Mouse (Mus musculus) heart, embryonic 14.5 days (tissue): ENCODE data around the gene Wdr46. TPM values are rescaled to one million over a fixed set of nuclear protein-coding genes. Genes with fewer than 3 reads are reported as not detected.

Experiments used
- ATAC-seq: fragments of 200-750 bp; cut with Nextera tagmentation; 2 replicates; pipeline ENCODE4 v1.8.0; 2017; ENCODE audit warnings: low read depth, moderate TSS enrichment; ENCODE audit not compliant: insufficient number of reproducible peaks, insufficient read depth, low FRiP score
- H3K27ac ChIP-seq, 2 experiments: fragments of 200-500 bp in 1 of 2; fragments of 300-500 bp in 1 of 2; sonication (generic) in 1 of 2; replicated peaks in 1 of 2; 2 replicates each; pipeline ENCODE4 v1.5.1; 2012 to 2014; ENCODE audit warnings: low read depth in 2 of 2, low read length in 2 of 2, control low read depth in 1 of 2, mild to moderate bottlenecking in 1 of 2, mixed read lengths in 1 of 2; ENCODE audit not compliant: control insufficient read depth in 1 of 2, insufficient read depth in 1 of 2
- H3K27me3 ChIP-seq: fragments of 300-500 bp; sonication (generic); 2 replicates; pipeline ENCODE4 v1.6.1; 2014; ENCODE audit warnings: mild to moderate bottlenecking, low read length, control low read depth; ENCODE audit not compliant: control insufficient read depth, insufficient read depth
- H3K36me3 ChIP-seq: fragments of 300-500 bp; sonication (generic); 2 replicates; pipeline ENCODE4 v1.6.1; 2014; ENCODE audit warnings: mild to moderate bottlenecking, control low read depth, low read length, mixed read lengths; ENCODE audit not compliant: control insufficient read depth, insufficient read depth
- H3K4me1 ChIP-seq, 2 experiments: fragments of 200-500 bp in 1 of 2; fragments of 300-500 bp in 1 of 2; sonication (generic) in 1 of 2; 2 replicates each; pipeline ENCODE4 v1.6.1; 2012 to 2014; ENCODE audit warnings: low read length in 2 of 2, control low read depth in 1 of 2, mixed read lengths in 1 of 2; ENCODE audit not compliant: control insufficient read depth in 2 of 2, insufficient read depth in 2 of 2
- H3K4me2 ChIP-seq: fragments of 300-500 bp; sonication (generic); 2 replicates; pipeline ENCODE4 v1.6.1; 2014; ENCODE audit warnings: mild to moderate bottlenecking, low read length
- H3K4me3 ChIP-seq, 2 experiments: fragments of 200-500 bp in 1 of 2; fragments of 300-500 bp in 1 of 2; sonication (generic) in 1 of 2; 2 replicates each; pipeline ENCODE4 v1.5.1; 2012 to 2014; ENCODE audit warnings: low read length in 2 of 2, mild to moderate bottlenecking in 2 of 2, control low read depth in 1 of 2, low read depth in 1 of 2, moderate library complexity in 1 of 2; ENCODE audit not compliant: control insufficient read depth in 1 of 2, insufficient read depth in 1 of 2
- H3K9ac ChIP-seq: fragments of 300-500 bp; sonication (generic); 2 replicates; pipeline ENCODE4 v1.6.1; 2014; ENCODE audit warnings: mild to moderate bottlenecking, low read length
- H3K9me3 ChIP-seq: fragments of 300-500 bp; sonication (generic); 2 replicates; pipeline ENCODE4 v1.6.1; 2016; ENCODE audit warnings: low read length, control low read depth; ENCODE audit not compliant: control insufficient read depth
- WGBS: fragments of 180-500 bp; shearing (Covaris S2); extraction: QIAGEN DNeasy Blood & Tissue Kit; methylation state at CpG from one replicate; pipeline ENCODE4 v1.1.7; 2014; 5-methylcytosine and 5-hydroxymethylcytosine counted together
- polyA plus RNA-seq: library from polyadenylated mRNA; unstranded; fragments of >200 nt; fragmentation: Nextera tagmentation; extraction: Ambion mirVana; gene quantifications from 2 replicates; pipeline ENCODE4 v1.2.1, GENCODE M21; 2014

Wdr46 gene
- polyA plus RNA-seq, 1 experiment from 2014 or later, result 15.5 TPM

GRCm38 (mm10) chr17:33925406-33926116 is 14.9 kb upstream of the Wdr46 start:
- WGBS, result 82% methylated on average over 19 of the region's 21 CpGs
- ATAC-seq, result no peak

GRCm38 (mm10) chr17:33926207-33926932 is 14.1 kb upstream of the Wdr46 start:
- peaks cover 8 to 17% of the 10 kb centered on the region in 2 experiments; a peak in 3 of 4 replicates for H3K4me1 ChIP-seq
- ATAC-seq, result no peak
- H3K9ac ChIP-seq, result no peak overlapping the region
- no peaks in the 10 kb centered on the region for H3K9me3 ChIP-seq
- peaks cover 11% of the 10 kb centered on the region for H3K36me3 ChIP-seq
- no peaks in the 10 kb centered on the region for H3K27me3 ChIP-seq
- H3K4me2 ChIP-seq, result no peak overlapping the region
- WGBS, result 74% methylated on average over 17 of the region's 17 CpGs
- no peak overlapping the region for H3K4me3 ChIP-seq
- H3K27ac ChIP-seq, result no peak overlapping the region

More at GRCm38 (mm10) chr17:33925406-33926116, 14.9 kb upstream of the Wdr46 start:
- H3K4me1 ChIP-seq, result peaks cover under 1 to 9% of the 10 kb centered on the region in 2 experiments; a peak in 3 of 4 replicates
- no peak overlapping the region for H3K9ac ChIP-seq
- no peak overlapping the region for H3K4me3 ChIP-seq
- H3K4me2 ChIP-seq, result no peak overlapping the region
- H3K9me3 ChIP-seq, result no peaks in the 10 kb centered on the region
- peaks cover 11% of the 10 kb centered on the region for H3K36me3 ChIP-seq
- no peak overlapping the region for H3K27ac ChIP-seq
- no peaks in the 10 kb centered on the region for H3K27me3 ChIP-seq

- H3K27me3 ChIP-seq, result no peaks in the 10 kb centered on the region
- H3K4me3 ChIP-seq, result peak overlapping the region; percentile 82 to 91
- H3K4me1 ChIP-seq, result peaks cover 8 to 18% of the 10 kb centered on the region in 2 experiments; a peak in 3 of 4 replicates
- H3K9ac ChIP-seq, result peak overlapping the region; percentile 91
- peak overlapping the region; percentile 97 for H3K4me2 ChIP-seq
- peaks cover 28% of the 10 kb centered on the region for H3K36me3 ChIP-seq
- no peaks in the 10 kb centered on the region for H3K9me3 ChIP-seq
- no peak for ATAC-seq
- WGBS, result 51% methylated on average over 21 of the region's 21 CpGs
- no peak overlapping the region for H3K27ac ChIP-seq
Observed at GRCm38 (mm10) chr17:33928251-33928947, 12.1 kb upstream of the Wdr46 start.

GRCm38 (mm10) chr17:33929371-33930279 is 10.8 kb upstream of the Wdr46 start, which contains the start of gene Rgl2:
Gene Rgl2 (plus strand): TSS chr17:33929543.
- WGBS, result 0% methylated on average over 80 of the region's 80 CpGs
- Histone ChIP-seq H3K27ac (peak within 1 kb of the TSS; percentile 99), H3K27me3 (no peaks in the 10 kb centered on the region), H3K9ac (peak within 1 kb of the TSS; percentile 91), H3K36me3 (peaks cover 40% of the 10 kb centered on the region), H3K9me3 (no peaks in the 10 kb centered on the region), H3K4me1 (peaks cover 8 to 18% of the 10 kb centered on the region in 2 experiments; a peak in 3 of 4 replicates), H3K4me3 (peak within 1 kb of the TSS; percentile 82 to 91), H3K4me2 (peak within 1 kb of the TSS; percentile 97)
- ATAC-seq, result peak; percentile 83

- H3K27ac ChIP-seq, result peak overlapping the region; percentile 99
- peak overlapping the region; percentile 97 for H3K4me2 ChIP-seq
- no peaks in the 10 kb centered on the region for H3K27me3 ChIP-seq
- peak overlapping the region; percentile 82 to 91 for H3K4me3 ChIP-seq
- WGBS, result under 1% methylated on average over 45 of the region's 45 CpGs
- no peak for ATAC-seq
- H3K9ac ChIP-seq, result peak overlapping the region; percentile 91
- H3K36me3 ChIP-seq, result peaks cover 48% of the 10 kb centered on the region
- no peaks in the 10 kb centered on the region for H3K9me3 ChIP-seq
- peaks cover 8 to 18% of the 10 kb centered on the region in 2 experiments; a peak in 3 of 4 replicates for H3K4me1 ChIP-seq
Observed at GRCm38 (mm10) chr17:33930280-33931158, 9.9 kb upstream of the Wdr46 start.

GRCm38 (mm10) chr17:33931159-33931866 is 9.1 kb upstream of the Wdr46 start:
- H3K27me3 ChIP-seq, result no peaks in the 10 kb centered on the region
- peaks cover 8 to 18% of the 10 kb centered on the region in 2 experiments; a peak in 3 of 4 replicates for H3K4me1 ChIP-seq
- H3K4me2 ChIP-seq, result peak overlapping the region; percentile 97
- WGBS, result 41% methylated on average over 18 of the region's 18 CpGs
- peaks cover 53% of the 10 kb centered on the region for H3K36me3 ChIP-seq
- H3K4me3 ChIP-seq, result peak overlapping the region; percentile 82 to 91
- no peak for ATAC-seq
- H3K27ac ChIP-seq, result no peak overlapping the region
- H3K9ac ChIP-seq, result peak overlapping the region; percentile 91
- no peaks in the 10 kb centered on the region for H3K9me3 ChIP-seq
